Mouse (Mus musculus) forebrain, postnatal 0 days (tissue): ENCODE results near the gene Snrpf. TPM values are rescaled to one million over a fixed set of nuclear protein-coding genes. Genes with fewer than 3 reads are reported as not detected.
A peak's percentile ranks its signal among the peaks of the same experiment; 100 is the strongest.

Source experiments
- ATAC-seq: fragments of 200-750 bp; cut with Nextera tagmentation; 2 replicates; pipeline ENCODE4 v1.8.0; 2017; ENCODE audit warnings: mild to moderate bottlenecking, moderate library complexity
- DNase-seq: peaks from one replicate; pipeline ENCODE4 v3.0.0-alpha.2; 2015
- H3K27ac ChIP-seq: fragments of 300-500 bp; sonication (generic); 2 replicates; pipeline ENCODE4 v1.5.1; 2014; ENCODE audit warnings: low read depth, mild to moderate bottlenecking, antibody characterized with exemption, low read length, moderate library complexity, mixed read lengths
- H3K27me3 ChIP-seq: fragments of 300-500 bp; sonication (generic); 2 replicates; pipeline ENCODE4 v1.6.1; 2014; ENCODE audit warnings: mild to moderate bottlenecking, low read length, mixed read lengths; ENCODE audit not compliant: insufficient read depth
- H3K36me3 ChIP-seq: fragments of 300-500 bp; sonication (generic); 2 replicates; pipeline ENCODE4 v1.6.1; 2014; ENCODE audit warnings: mild to moderate bottlenecking, moderate library complexity; ENCODE audit not compliant: insufficient read depth
- H3K4me1 ChIP-seq: fragments of 300-500 bp; sonication (generic); 2 replicates; pipeline ENCODE4 v1.6.1; 2014; ENCODE audit warnings: antibody characterized with exemption; ENCODE audit not compliant: insufficient read depth
- H3K4me2 ChIP-seq: fragments of 300-500 bp; sonication (generic); 2 replicates; pipeline ENCODE4 v1.6.1; 2014; ENCODE audit warnings: low read depth, mild to moderate bottlenecking, moderate library complexity
- H3K4me3 ChIP-seq: fragments of 300-500 bp; sonication (generic); 2 replicates; pipeline ENCODE4 v1.5.1; 2014; ENCODE audit warnings: low read depth, low read length, mixed read lengths
- H3K9ac ChIP-seq: fragments of 300-500 bp; sonication (generic); 2 replicates; pipeline ENCODE4 v1.6.1; 2014; ENCODE audit warnings: mild to moderate bottlenecking
- H3K9me3 ChIP-seq: fragments of 300-500 bp; sonication (generic); 2 replicates; pipeline ENCODE4 v1.6.1; 2016; ENCODE audit warnings: low read length
- CTCF ChIP-seq: sonication (generic); IDR thresholded peaks from 2 replicates; pipeline ENCODE4 v1.5.1; 2016; ENCODE audit warnings: antibody characterized with exemption, control low read depth, low read depth
- WGBS: fragments of 180-500 bp; shearing (Covaris S2); extraction: QIAGEN DNeasy Blood & Tissue Kit; methylation state at CpG from one replicate; pipeline ENCODE4 v1.1.7; 2014; 5-methylcytosine and 5-hydroxymethylcytosine counted together
- polyA plus RNA-seq: library from polyadenylated mRNA; unstranded; fragments of >200 nt; fragmentation: Nextera tagmentation; extraction: Ambion mirVana; gene quantifications from 2 replicates; pipeline ENCODE4 v1.2.1, GENCODE M21; 2015
- total RNA-seq: library from RNA; depleted of rRNA; stranded (reverse); fragments of >200 nt; gene quantifications from 2 replicates; pipeline ENCODE4 v1.2.3, GENCODE M21; 2014

Snrpf gene
- total and polyA plus RNA-seq, 2 experiments from 2014 or later, result 48.4 to 68.5 TPM

DNA sequence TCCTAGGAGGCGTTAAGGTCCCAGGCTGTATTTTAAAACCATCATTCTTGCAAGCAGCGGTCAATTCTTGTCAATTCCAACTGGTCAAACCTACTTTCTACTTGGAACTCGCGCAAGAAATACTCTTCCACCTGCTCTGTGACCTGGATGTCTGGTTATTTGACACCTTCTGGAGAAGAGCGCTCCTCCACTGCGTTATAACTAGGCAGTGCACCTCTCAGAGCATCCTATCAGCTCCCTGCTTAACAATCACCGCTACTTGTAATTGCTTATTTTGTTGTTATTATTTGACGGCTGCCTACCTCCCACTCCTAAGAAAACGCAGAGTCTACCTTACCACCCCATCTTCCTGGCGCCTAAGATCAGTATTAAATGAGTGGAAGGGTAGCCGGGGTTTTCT is 710 bp downstream of the Snrpf start:
- H3K4me1 ChIP-seq, result peaks cover 14% of the 10 kb centered on the region
- ATAC-seq (peak; percentile 59), DNase-seq (no peak)
- peak overlapping the region; percentile 90 for H3K27ac ChIP-seq
- peak overlapping the region; percentile 86 for H3K9ac ChIP-seq
- TF ChIP-seq CTCF, result peak; percentile 18; the same call in 1 of the 2 replicates
- peak overlapping the region; percentile 75 for H3K4me2 ChIP-seq
- H3K9me3 ChIP-seq, result no peaks in the 10 kb centered on the region
- peak overlapping the region; percentile 81 for H3K4me3 ChIP-seq
- H3K36me3 ChIP-seq, result 0 out of 2 replicates have a peak, but pooled peaks cover 6% of the 10 kb centered on the region
- H3K27me3 ChIP-seq, result no peaks in the 10 kb centered on the region
- WGBS, result 1% methylated on average over 11 of the region's 11 CpGs

GRCm38 (mm10) chr10:93577271-93577886 is 12.1 kb downstream of the Snrpf start:
- Histone ChIP-seq H3K4me3 (no peak overlapping the region), H3K27ac (no peak overlapping the region), H3K9me3 (no peaks in the 10 kb centered on the region), H3K4me2 (no peak overlapping the region), H3K4me1 (no peaks in the 10 kb centered on the region), H3K36me3 (peaks cover 8% of the 10 kb centered on the region; the same call in 1 of the 2 replicates), H3K27me3 (no peaks in the 10 kb centered on the region), H3K9ac (no peak overlapping the region)
- ATAC-seq, result 0 out of 2 replicates have a peak, but pooled peaks have one; percentile 51
- 67% methylated on average over 13 of the region's 13 CpGs for WGBS
- TF ChIP-seq CTCF, result peak; percentile 76
- peak; percentile 76 for DNase-seq

DNA sequence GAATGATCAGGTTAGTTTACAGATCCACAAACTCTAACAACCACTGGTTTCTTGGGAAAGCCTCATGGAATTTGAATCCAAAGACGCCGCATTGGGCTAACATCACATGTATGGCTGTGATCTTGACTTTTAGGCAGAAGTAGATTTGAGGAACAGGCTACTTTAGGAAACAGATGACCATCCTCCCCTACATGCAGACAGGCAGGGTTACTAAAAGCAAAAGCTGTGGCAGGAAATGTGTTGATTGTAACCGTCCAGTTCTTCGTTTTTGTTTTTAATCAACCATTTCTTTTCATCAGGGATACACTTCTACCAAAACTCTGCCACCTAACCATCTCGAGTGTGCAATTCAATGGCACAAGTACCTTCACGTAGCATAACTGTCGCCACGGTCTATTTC is 13.5 kb downstream of the Snrpf start:
- Histone ChIP-seq H3K27me3 (no peaks in the 10 kb centered on the region), H3K9me3 (no peaks in the 10 kb centered on the region), H3K4me1 (no peaks in the 10 kb centered on the region), H3K27ac (no peak overlapping the region), H3K9ac (no peak overlapping the region), H3K36me3 (0 out of 2 replicates have a peak, but pooled peaks cover under 1% of the 10 kb centered on the region), H3K4me3 (no peak overlapping the region), H3K4me2 (no peak overlapping the region)
- DNase-seq (no peak), ATAC-seq (no peak)
- 93% methylated on average over 8 of the region's 8 CpGs for WGBS
- TF ChIP-seq CTCF, result no peak

DNA sequence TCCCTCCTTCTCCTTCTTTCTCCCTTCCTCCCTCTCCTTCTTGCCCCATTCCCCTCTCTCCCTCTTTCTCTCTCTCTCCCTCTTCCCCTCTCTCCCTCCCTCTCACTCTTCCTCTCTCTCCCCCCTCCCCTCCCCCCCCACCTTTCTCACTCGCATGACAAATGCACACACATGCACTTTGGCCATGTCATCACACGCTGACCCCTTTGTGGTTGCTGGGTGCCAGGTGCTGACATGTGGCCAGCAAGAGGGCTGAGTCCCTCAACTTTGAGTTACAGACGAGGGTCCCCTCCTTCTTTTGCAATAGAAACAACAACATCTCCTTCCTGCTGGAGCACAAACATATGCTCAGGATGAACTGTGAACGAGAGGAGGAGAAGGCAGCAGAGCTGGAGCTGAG is 14.5 kb downstream of the Snrpf start:
- H3K9ac ChIP-seq, result no peak overlapping the region
- H3K4me1 ChIP-seq, result no peaks in the 10 kb centered on the region
- no peak overlapping the region for H3K4me2 ChIP-seq
- H3K4me3 ChIP-seq, result no peak overlapping the region
- H3K27ac ChIP-seq, result no peak overlapping the region
- H3K27me3 ChIP-seq, result no peaks in the 10 kb centered on the region
- WGBS, result 59% methylated on average over 4 of the region's 4 CpGs
- DNase-seq, result no peak
- no peaks in the 10 kb centered on the region for H3K36me3 ChIP-seq
- no peaks in the 10 kb centered on the region for H3K9me3 ChIP-seq
- TF ChIP-seq CTCF, result no peak
- ATAC-seq, result no peak

DNA sequence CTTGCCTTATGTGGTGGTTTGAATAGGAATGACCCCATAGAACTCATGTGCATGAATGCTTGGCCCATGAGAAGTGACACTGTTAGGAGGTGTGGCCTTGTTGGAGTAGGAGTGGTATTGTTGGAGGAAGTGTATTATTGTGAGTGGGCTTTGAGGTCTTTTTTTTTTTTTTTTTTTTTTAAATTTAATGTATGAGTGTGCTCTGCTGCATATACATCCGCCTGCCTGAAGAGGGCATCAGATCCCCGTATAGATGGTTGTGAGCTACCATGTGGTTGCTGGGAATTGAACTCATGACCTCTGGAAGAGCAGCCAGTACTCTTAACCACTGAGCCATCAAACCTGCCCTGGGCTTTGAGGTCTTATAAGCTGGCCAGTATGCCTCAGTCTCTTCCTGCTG is 17.3 kb downstream of the Snrpf start:
- H3K27ac ChIP-seq, result no peak overlapping the region
- ATAC-seq, result no peak
- H3K36me3 ChIP-seq, result no peaks in the 10 kb centered on the region
- no peaks in the 10 kb centered on the region for H3K4me1 ChIP-seq
- H3K27me3 ChIP-seq, result no peaks in the 10 kb centered on the region
- TF ChIP-seq CTCF, result no peak
- DNase-seq, result no peak
- no peak overlapping the region for H3K4me2 ChIP-seq
- H3K4me3 ChIP-seq, result no peak overlapping the region
- no peaks in the 10 kb centered on the region for H3K9me3 ChIP-seq
- 65% methylated on average over 2 of the region's 2 CpGs for WGBS
- H3K9ac ChIP-seq, result no peak overlapping the region

- WGBS, result 82% methylated on average over 6 of the region's 6 CpGs
Observed at GRCm38 (mm10) chr10:93568671-93569070, 20.8 kb downstream of the Snrpf start.

GRCm38 (mm10) chr10:93567841-93568566 is 21.5 kb downstream of the Snrpf start:
- no peaks in the 10 kb centered on the region for H3K9me3 ChIP-seq
- no peaks in the 10 kb centered on the region for H3K4me1 ChIP-seq
- DNase-seq (no peak), ATAC-seq (no peak)
- H3K4me2 ChIP-seq, result no peak overlapping the region
- H3K27me3 ChIP-seq, result no peaks in the 10 kb centered on the region
- H3K4me3 ChIP-seq, result no peak overlapping the region
- no peak for TF ChIP-seq CTCF
- H3K9ac ChIP-seq, result no peak overlapping the region
- 91% methylated on average over 11 of the region's 11 CpGs for WGBS
- H3K36me3 ChIP-seq, result no peaks in the 10 kb centered on the region
- no peak overlapping the region for H3K27ac ChIP-seq

More at GRCm38 (mm10) chr10:93568671-93569070, 20.8 kb downstream of the Snrpf start:
- Histone ChIP-seq H3K4me1 (no peaks in the 10 kb centered on the region), H3K9me3 (no peaks in the 10 kb centered on the region), H3K4me3 (no peak overlapping the region), H3K9ac (no peak overlapping the region), H3K4me2 (no peak overlapping the region), H3K27me3 (no peaks in the 10 kb centered on the region), H3K27ac (no peak overlapping the region), H3K36me3 (no peaks in the 10 kb centered on the region)
- ATAC-seq (no peak), DNase-seq (no peak)
- TF ChIP-seq CTCF, result no peak
